Mouse (Mus musculus) forebrain, embryonic 11.5 days (tissue): ENCODE results near the gene Eef1a2. TPM values are rescaled to one million over a fixed set of nuclear protein-coding genes. Genes with fewer than 3 reads are reported as not detected.
A peak's percentile ranks its signal among the peaks of the same experiment; 100 is the strongest.

Experiments
- ATAC-seq: fragments of 200-750 bp; cut with Nextera tagmentation; replicated peaks from 2 replicates; pipeline ENCODE4 v1.8.0; 2017; ENCODE audit warnings: moderate TSS enrichment; ENCODE audit not compliant: low FRiP score
- DNase-seq: peaks from one replicate; pipeline ENCODE4 v3.0.0-alpha.2; 2017; ENCODE audit warnings: low spot score
- H3K27ac ChIP-seq: fragments of 300-500 bp; sonication (generic); 2 replicates; pipeline ENCODE4 v1.5.1; 2014; ENCODE audit warnings: low read depth, low read length
- H3K27me3 ChIP-seq: fragments of 300-500 bp; sonication (generic); 2 replicates; pipeline ENCODE4 v1.6.1; 2014; ENCODE audit warnings: mild to moderate bottlenecking, low read length, mixed read lengths; ENCODE audit not compliant: control insufficient read depth, insufficient read depth
- H3K36me3 ChIP-seq: fragments of 300-500 bp; sonication (generic); 2 replicates; pipeline ENCODE4 v1.6.1; 2014; ENCODE audit warnings: mild to moderate bottlenecking, low read length, moderate library complexity, mixed read lengths; ENCODE audit not compliant: control insufficient read depth, insufficient read depth
- H3K4me1 ChIP-seq: fragments of 300-500 bp; sonication (generic); replicated peaks from 2 replicates; pipeline ENCODE4 v1.6.1; 2014; ENCODE audit warnings: low read length, mixed read lengths; ENCODE audit not compliant: control insufficient read depth, insufficient read depth
- H3K4me2 ChIP-seq: fragments of 300-500 bp; sonication (generic); 2 replicates; pipeline ENCODE4 v1.6.1; 2014; ENCODE audit warnings: low read depth, mild to moderate bottlenecking, low read length, moderate library complexity, mixed read lengths; ENCODE audit not compliant: severe bottlenecking
- H3K4me3 ChIP-seq: fragments of 300-500 bp; sonication (generic); 2 replicates; pipeline ENCODE4 v1.5.1; 2014; ENCODE audit warnings: low read depth, low read length
- H3K9ac ChIP-seq: fragments of 300-500 bp; sonication (generic); 2 replicates; pipeline ENCODE4 v1.6.1; 2014; ENCODE audit warnings: low read length
- H3K9me3 ChIP-seq: fragments of 300-500 bp; sonication (generic); 2 replicates; pipeline ENCODE4 v1.6.1; 2016; ENCODE audit warnings: low read length, mixed read lengths; ENCODE audit not compliant: control insufficient read depth
- WGBS: fragments of 180-500 bp; shearing (Covaris S2); extraction: QIAGEN DNeasy Blood & Tissue Kit; methylation state at CpG from one replicate; pipeline ENCODE4 v1.1.7; 2014; 5-methylcytosine and 5-hydroxymethylcytosine counted together
- polyA plus RNA-seq: library from polyadenylated mRNA; unstranded; fragments of >200 nt; fragmentation: Nextera tagmentation; extraction: Ambion mirVana; gene quantifications from 2 replicates; pipeline ENCODE4 v1.2.1, GENCODE M21; 2014

The Eef1a2 gene
- polyA plus RNA-seq, result 0.47 and 0.55 TPM in 2 replicates

GRCm38 (mm10) chr2:181156248-181157121, at the start of gene Eef1a2:
TSS of gene Eef1a2 (minus strand) at chr2:181157014.
- peak within 1 kb of the TSS; percentile 55 for H3K9ac ChIP-seq
- no peaks in the 10 kb centered on the region for H3K36me3 ChIP-seq
- no peaks in the 10 kb centered on the region for H3K9me3 ChIP-seq
- peak; percentile 28; the same call in 1 of the 2 replicates for ATAC-seq
- H3K4me2 ChIP-seq, result peak within 1 kb of the TSS; percentile 61
- H3K4me3 ChIP-seq, result peak within 1 kb of the TSS; percentile 32
- peaks cover 16% of the 10 kb centered on the region for H3K27me3 ChIP-seq
- peaks cover 10% of the 10 kb centered on the region; the same call in 1 of the 2 replicates for H3K4me1 ChIP-seq
- peak; percentile 64 for DNase-seq
- WGBS, result 4% methylated on average over 55 of the region's 55 CpGs
- H3K27ac ChIP-seq, result no peak within 1 kb of the TSS

GRCm38 (mm10) chr2:181206118-181206517, 49.3 kb upstream of the Eef1a2 start:
- Histone ChIP-seq H3K27me3 (peaks cover 2% of the 10 kb centered on the region), H3K4me2 (no peak overlapping the region), H3K9ac (no peak overlapping the region), H3K4me1 (no peaks in the 10 kb centered on the region), H3K27ac (no peak overlapping the region), H3K36me3 (no peaks in the 10 kb centered on the region), H3K9me3 (no peaks in the 10 kb centered on the region), H3K4me3 (no peak overlapping the region)
- DNase-seq, result no peak
- ATAC-seq, result no peak
- 87% methylated on average over 9 of the region's 9 CpGs for WGBS

- no peak for ATAC-seq
- no peaks in the 10 kb centered on the region for H3K36me3 ChIP-seq
- H3K27me3 ChIP-seq, result no peaks in the 10 kb centered on the region
- H3K4me2 ChIP-seq, result no peak overlapping the region
- H3K4me3 ChIP-seq, result no peak overlapping the region
- no peak overlapping the region for H3K27ac ChIP-seq
- H3K4me1 ChIP-seq, result no peaks in the 10 kb centered on the region
- H3K9me3 ChIP-seq, result no peaks in the 10 kb centered on the region
- WGBS, result 93% methylated on average over 5 of the region's 5 CpGs
- no peak for DNase-seq
- H3K9ac ChIP-seq, result no peak overlapping the region
These were observed 48.9 kb upstream of the Eef1a2 start for GRCm38 (mm10) chr2:181205678-181206077.

GRCm38 (mm10) chr2:181202886-181203285, 46.1 kb upstream of the Eef1a2 start:
- DNase-seq, result no peak
- H3K4me2 ChIP-seq, result no peak overlapping the region

GRCm38 (mm10) chr2:181202422-181202821, 45.6 kb upstream of the Eef1a2 start, which contains the start of gene Ptk6:
TSS of gene Ptk6 (minus strand) at chr2:181202789.
- H3K36me3 ChIP-seq, result no peaks in the 10 kb centered on the region
- no peaks in the 10 kb centered on the region for H3K4me1 ChIP-seq
- no peak within 1 kb of the TSS for H3K9ac ChIP-seq
- 90% methylated on average over 3 of the region's 3 CpGs for WGBS
- no peak within 1 kb of the TSS for H3K27ac ChIP-seq
- no peaks in the 10 kb centered on the region for H3K27me3 ChIP-seq
- no peak within 1 kb of the TSS for H3K4me2 ChIP-seq
- no peak within 1 kb of the TSS for H3K4me3 ChIP-seq
- no peaks in the 10 kb centered on the region for H3K9me3 ChIP-seq
- ATAC-seq (no peak), DNase-seq (no peak)

More at GRCm38 (mm10) chr2:181202886-181203285, 46.1 kb upstream of the Eef1a2 start:
- Histone ChIP-seq H3K4me3 (no peak overlapping the region), H3K27me3 (no peaks in the 10 kb centered on the region), H3K4me1 (no peaks in the 10 kb centered on the region), H3K9me3 (no peaks in the 10 kb centered on the region), H3K27ac (no peak overlapping the region), H3K36me3 (no peaks in the 10 kb centered on the region), H3K9ac (no peak overlapping the region)
- ATAC-seq, result no peak
- 80% methylated on average over 6 of the region's 6 CpGs for WGBS

- 72% methylated on average over 3 of the region's 3 CpGs for WGBS
- Histone ChIP-seq H3K27ac (no peak overlapping the region), H3K4me2 (no peak overlapping the region), H3K36me3 (no peaks in the 10 kb centered on the region), H3K4me1 (no peaks in the 10 kb centered on the region), H3K9me3 (no peaks in the 10 kb centered on the region), H3K27me3 (no peaks in the 10 kb centered on the region), H3K9ac (no peak overlapping the region), H3K4me3 (no peak overlapping the region)
- ATAC-seq (no peak), DNase-seq (no peak)
These were observed 44.8 kb upstream of the Eef1a2 start for GRCm38 (mm10) chr2:181201606-181202005.

- Histone ChIP-seq H3K27me3 (no peaks in the 10 kb centered on the region), H3K4me3 (no peak overlapping the region), H3K9ac (no peak overlapping the region), H3K36me3 (no peaks in the 10 kb centered on the region), H3K27ac (no peak overlapping the region), H3K4me1 (no peaks in the 10 kb centered on the region), H3K4me2 (no peak overlapping the region), H3K9me3 (no peaks in the 10 kb centered on the region)
- WGBS, result 91% methylated on average over 4 of the region's 4 CpGs
- DNase-seq (no peak), ATAC-seq (no peak)
These were observed 40.0 kb upstream of the Eef1a2 start for GRCm38 (mm10) chr2:181196628-181197300.

GRCm38 (mm10) chr2:181193044-181193443, 36.2 kb upstream of the Eef1a2 start:
- 82% methylated on average over 3 of the region's 3 CpGs for WGBS
- peaks cover 3% of the 10 kb centered on the region for H3K4me1 ChIP-seq
- ATAC-seq, result no peak

More at GRCm38 (mm10) chr2:181193044-181193443, 36.2 kb upstream of the Eef1a2 start:
- Histone ChIP-seq H3K27ac (no peak overlapping the region), H3K4me2 (no peak overlapping the region), H3K4me3 (no peak overlapping the region), H3K36me3 (no peaks in the 10 kb centered on the region), H3K9me3 (no peaks in the 10 kb centered on the region), H3K27me3 (no peaks in the 10 kb centered on the region), H3K9ac (no peak overlapping the region)
- no peak for DNase-seq
